Mouse (Mus musculus) thymus, adult 2 months (tissue): ENCODE measurements around the gene Rtkn2. TPM values are rescaled to one million over a fixed set of nuclear protein-coding genes. Genes with fewer than 3 reads are reported as not detected.

Experiments
- DNase-seq: peaks from one replicate; pipeline ENCODE4 v3.0.0; 2021
- H3K27ac ChIP-seq: fragments of 200-500 bp; 2 replicates; pipeline ENCODE4 v1.5.1; 2012; ENCODE audit warnings: low read length, control low read depth; ENCODE audit not compliant: control insufficient read depth, insufficient read depth
- H3K27me3 ChIP-seq: fragments of 200-500 bp; 2 replicates; pipeline ENCODE4 v1.6.1; 2012; ENCODE audit warnings: mild to moderate bottlenecking, low read length, moderate library complexity, mixed read lengths; ENCODE audit not compliant: control insufficient read depth, insufficient read depth
- H3K36me3 ChIP-seq: fragments of 200-500 bp; 2 replicates; pipeline ENCODE4 v1.6.1; 2012; ENCODE audit warnings: mild to moderate bottlenecking, low read length, moderate library complexity; ENCODE audit not compliant: control insufficient read depth, insufficient read depth
- H3K4me1 ChIP-seq: fragments of 200-500 bp; replicated peaks from 2 replicates; pipeline ENCODE4 v1.6.1; 2012; ENCODE audit warnings: low read length; ENCODE audit not compliant: control insufficient read depth, insufficient read depth
- H3K4me3 ChIP-seq: fragments of 200-500 bp; 2 replicates; pipeline ENCODE4 v1.5.1; 2012; ENCODE audit warnings: mild to moderate bottlenecking, low read length, control low read depth, moderate library complexity; ENCODE audit not compliant: control insufficient read depth, insufficient read depth
- CTCF ChIP-seq: fragments of 200-500 bp; IDR thresholded peaks from 2 replicates; pipeline ENCODE4 v1.5.1; 2012; ENCODE audit warnings: mild to moderate bottlenecking, control low read depth, low read length, moderate library complexity, borderline replicate concordance; ENCODE audit not compliant: control insufficient read depth, poor library complexity, insufficient read depth; ENCODE audit errors: extremely low read depth
- POLR2A ChIP-seq: fragments of 200-500 bp; IDR thresholded peaks from 2 replicates; pipeline ENCODE4 v1.6.1; 2012; ENCODE audit warnings: mild to moderate bottlenecking, low read length, control low read depth, moderate library complexity; ENCODE audit not compliant: control insufficient read depth, poor library complexity, insufficient read depth; ENCODE audit errors: extremely low read depth
- WGBS: fragments of 180-500 bp; shearing (Covaris S2); methylation state at CpG from one replicate; pipeline ENCODE4 v1.1.7; 2018; 5-methylcytosine and 5-hydroxymethylcytosine counted together
- polyA plus RNA-seq: library from polyadenylated mRNA; depleted of rRNA; stranded (reverse); fragments of >200 nt; gene quantifications from 2 replicates; pipeline ENCODE4 v1.2.3, GENCODE M21; 2012

The Rtkn2 gene
- polyA plus RNA-seq, 1 experiment, result 4.2 TPM

DNA sequence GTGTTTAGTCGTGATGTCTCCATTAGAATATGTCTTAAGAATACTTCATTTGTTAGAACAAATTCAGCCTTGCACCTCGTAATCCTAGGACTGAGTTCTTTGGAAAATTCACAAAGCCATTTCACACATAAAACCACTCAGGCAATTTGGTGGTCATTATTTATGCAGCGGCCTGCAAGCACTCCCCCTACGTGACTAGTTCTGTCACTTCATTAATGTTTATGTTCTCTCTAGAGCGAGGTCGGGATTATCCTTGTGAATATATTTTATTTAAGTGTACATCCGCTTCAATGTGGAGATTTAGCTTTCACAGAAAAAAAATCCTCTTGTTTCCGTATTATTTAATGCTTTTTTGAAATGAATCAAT, 81.9 kb downstream of the Rtkn2 start:
- H3K27me3 ChIP-seq, result no peaks in the 10 kb centered on the region
- H3K27ac ChIP-seq, result no peak overlapping the region
- TF ChIP-seq POLR2A (no peak), CTCF (no peak)
- H3K4me1 ChIP-seq, result no peaks in the 10 kb centered on the region
- H3K4me3 ChIP-seq, result no peak overlapping the region
- WGBS, result 95% methylated on average over 8 of the region's 8 CpGs
- no peaks in the 10 kb centered on the region for H3K36me3 ChIP-seq
- DNase-seq, result no peak

DNA sequence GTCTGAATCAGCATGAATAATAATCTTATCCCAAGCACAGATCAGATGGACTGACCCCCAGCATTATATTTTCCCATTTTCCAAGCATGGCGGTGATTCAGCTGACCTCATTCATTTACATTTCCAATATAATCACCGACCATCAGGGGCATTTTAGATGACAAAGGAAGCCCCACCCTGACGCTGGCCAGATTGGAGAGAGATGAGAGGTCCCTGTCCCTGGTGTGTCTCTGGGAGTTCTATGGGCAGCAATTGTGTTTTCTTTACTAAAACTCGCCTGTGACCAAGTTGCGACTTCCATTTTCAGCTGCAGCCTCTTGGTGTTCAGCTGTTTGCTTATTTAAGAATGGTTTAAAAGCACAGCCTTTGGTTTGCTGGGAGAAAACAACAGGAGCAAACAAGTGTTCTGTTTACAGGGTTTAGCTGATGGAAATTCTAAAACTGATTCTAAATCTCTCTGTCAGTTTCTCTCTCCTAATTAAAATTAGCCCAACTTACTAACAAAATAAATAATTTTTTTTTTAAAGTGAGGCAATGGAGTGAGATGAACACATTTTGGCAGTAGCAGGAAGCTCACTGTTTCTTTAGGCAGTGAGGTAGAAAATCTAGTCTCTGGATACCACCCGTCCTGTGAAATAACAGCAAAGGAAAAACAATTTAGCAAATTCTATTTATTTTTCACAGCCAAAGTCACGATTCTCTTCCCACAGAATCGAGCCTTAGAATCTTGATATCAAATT, 84.6 kb downstream of the Rtkn2 start:
- TF ChIP-seq POLR2A, result no peak
- TF ChIP-seq CTCF, result no peak

DNA sequence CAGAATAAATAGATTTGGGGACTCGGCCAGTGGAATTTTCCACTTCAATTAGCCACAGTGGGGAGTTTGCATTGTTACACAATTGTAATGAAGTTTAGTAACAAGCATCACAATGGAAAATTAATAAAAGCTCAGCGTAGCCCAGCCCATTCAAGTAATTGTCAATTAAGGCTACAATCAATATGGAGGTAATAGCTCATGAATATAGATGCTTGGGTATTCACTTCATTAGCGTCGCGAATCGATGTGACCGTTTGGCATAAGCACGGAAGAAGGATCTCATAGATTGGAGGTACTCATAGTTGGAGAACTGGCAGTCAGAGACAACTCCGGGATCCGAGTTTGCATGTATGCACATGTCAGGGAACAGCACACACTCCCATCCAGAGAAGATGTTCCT, 85.2 kb downstream of the Rtkn2 start:
- H3K4me1 ChIP-seq, result peaks cover 3% of the 10 kb centered on the region
- WGBS, result 96% methylated on average over 10 of the region's 10 CpGs
- TF ChIP-seq POLR2A (no peak), CTCF (no peak)

More for the DNA sequence above, 84.6 kb downstream of the Rtkn2 start:
- DNase-seq, result no peak
- H3K27me3 ChIP-seq, result no peaks in the 10 kb centered on the region
- peaks cover 3% of the 10 kb centered on the region for H3K4me1 ChIP-seq
- no peaks in the 10 kb centered on the region for H3K36me3 ChIP-seq
- WGBS, result 88% methylated on average over 8 of the region's 8 CpGs
- H3K4me3 ChIP-seq, result no peak overlapping the region
- no peak overlapping the region for H3K27ac ChIP-seq

DNA sequence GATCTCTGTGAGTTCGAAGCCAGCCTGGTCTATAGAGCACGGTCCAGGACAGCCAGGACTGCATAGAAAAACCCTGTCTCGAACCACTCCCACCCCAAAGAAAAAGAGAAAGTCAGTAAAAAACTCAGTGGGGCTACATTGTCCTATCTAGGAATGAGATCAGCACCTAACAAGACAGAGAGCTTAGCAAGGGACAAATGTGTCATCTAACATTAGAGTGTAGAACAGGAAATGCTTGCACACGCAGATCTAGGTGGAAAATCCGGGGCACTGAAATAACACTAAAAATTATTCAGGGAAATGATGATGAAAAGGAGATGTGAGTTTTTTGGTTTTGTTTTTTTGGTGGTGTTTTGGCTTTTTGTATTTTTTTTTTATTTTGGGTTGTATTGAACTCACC, 86.8 kb downstream of the Rtkn2 start:
- no peak for DNase-seq
- 77% methylated on average over 5 of the region's 5 CpGs for WGBS
- H3K27me3 ChIP-seq, result no peaks in the 10 kb centered on the region
- H3K4me1 ChIP-seq, result peaks cover 3% of the 10 kb centered on the region
- no peak overlapping the region for H3K4me3 ChIP-seq
- TF ChIP-seq CTCF (no peak), POLR2A (no peak)
- no peaks in the 10 kb centered on the region for H3K36me3 ChIP-seq
- no peak overlapping the region for H3K27ac ChIP-seq

More for the DNA sequence above, 85.2 kb downstream of the Rtkn2 start:
- no peaks in the 10 kb centered on the region for H3K27me3 ChIP-seq
- no peak overlapping the region for H3K27ac ChIP-seq
- no peak for DNase-seq
- no peak overlapping the region for H3K4me3 ChIP-seq
- no peaks in the 10 kb centered on the region for H3K36me3 ChIP-seq

DNA sequence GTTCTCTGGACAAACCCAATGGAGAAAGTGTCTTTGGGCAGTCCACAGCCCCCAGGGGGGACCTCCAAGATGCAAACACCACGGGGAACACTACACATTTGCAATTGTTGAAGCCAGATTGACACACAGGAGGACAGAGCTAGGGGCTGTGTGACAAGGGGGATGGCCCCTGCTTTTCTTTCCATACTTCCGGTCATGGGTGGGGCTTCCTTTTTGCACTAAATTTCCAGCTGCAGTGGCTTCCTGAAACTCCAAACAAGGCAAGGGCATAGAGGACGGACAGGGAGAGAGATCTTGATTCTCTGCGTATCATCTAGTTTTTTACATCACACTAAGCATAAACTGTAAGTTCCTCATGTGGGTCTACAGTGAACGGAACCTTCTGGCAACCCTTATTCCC, 88.6 kb downstream of the Rtkn2 start:
- Histone ChIP-seq H3K4me3 (no peak overlapping the region), H3K27ac (no peak overlapping the region), H3K27me3 (no peaks in the 10 kb centered on the region), H3K4me1 (peaks cover 3% of the 10 kb centered on the region), H3K36me3 (no peaks in the 10 kb centered on the region)
- TF ChIP-seq POLR2A (no peak), CTCF (no peak)
- 90% methylated on average over 5 of the region's 5 CpGs for WGBS
- no peak for DNase-seq

DNA sequence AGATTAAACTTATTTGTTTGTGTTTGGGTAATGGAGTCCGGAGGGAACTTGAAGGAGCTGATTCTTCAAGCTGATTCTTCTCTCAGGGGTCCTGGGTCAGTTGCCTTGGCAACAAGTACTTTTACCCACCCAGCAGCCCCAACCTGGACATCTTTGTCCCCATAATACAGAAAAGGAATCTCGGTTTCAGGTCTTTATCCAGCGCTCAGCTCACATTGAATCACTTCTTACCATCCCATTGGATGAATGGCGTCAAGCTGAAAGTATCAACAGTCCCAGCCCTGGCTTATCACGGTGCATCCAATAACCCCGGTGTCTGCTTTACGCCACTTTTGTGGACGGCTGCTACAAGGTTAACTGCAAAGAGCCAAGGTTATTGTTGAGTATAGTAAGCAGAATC, 89.1 kb downstream of the Rtkn2 start:
- DNase-seq, result no peak
- Histone ChIP-seq H3K4me3 (no peak overlapping the region), H3K27me3 (no peaks in the 10 kb centered on the region), H3K27ac (no peak overlapping the region), H3K4me1 (peaks cover 3% of the 10 kb centered on the region), H3K36me3 (no peaks in the 10 kb centered on the region)
- WGBS, result 94% methylated on average over 8 of the region's 8 CpGs
- TF ChIP-seq POLR2A, result no peak
- TF ChIP-seq CTCF, result no peak
